Mouse (Mus musculus): ENCODE data around the gene Syt12. TPM values are rescaled to one million over a fixed set of nuclear protein-coding genes. Genes with fewer than 3 reads are reported as not detected.
A peak's percentile ranks its signal among the peaks of the same experiment; 100 is the strongest.

The Syt12 gene
- polyA plus RNA-seq, 1 experiment from 2014 or later: 2.7 TPM

GRCm38 (mm10) chr19:4439161-4439801 lies 38.0 kb downstream of the Syt12 start, which contains the start of gene Rhod:
TSS of gene Rhod (minus strand) at chr19:4439432.
- H3K27me3 ChIP-seq: peaks cover 32% of the 10 kb centered on the region
- H3K27ac ChIP-seq (replicated peaks): no peak within 1 kb of the TSS
- under 1% methylated on average over 50 of the region's 51 CpGs for WGBS
- H3K4me3 ChIP-seq: peak within 1 kb of the TSS; percentile 48
- ATAC-seq (ENCODE audit: low read depth): peak; percentile 38
- peaks cover 32% of the 10 kb centered on the region for H3K4me1 ChIP-seq (replicated peaks)
- peak within 1 kb of the TSS; percentile 78 for H3K4me2 ChIP-seq
- H3K36me3 ChIP-seq: no peaks in the 10 kb centered on the region
- H3K9me3 ChIP-seq: no peaks in the 10 kb centered on the region
- H3K9ac ChIP-seq: peak within 1 kb of the TSS; percentile 73

GRCm38 (mm10) chr19:4438791-4439160 lies 38.5 kb downstream of the Syt12 start:
- no peak for ATAC-seq (ENCODE audit: low read depth)
- Histone ChIP-seq H3K4me1 (replicated peaks) (peaks cover 32% of the 10 kb centered on the region), H3K4me2 (peak overlapping the region; percentile 78), H3K36me3 (no peaks in the 10 kb centered on the region), H3K4me3 (peak overlapping the region; percentile 48), H3K9ac (peak overlapping the region; percentile 73), H3K27ac (replicated peaks) (no peak overlapping the region), H3K27me3 (peaks cover 32% of the 10 kb centered on the region), H3K9me3 (no peaks in the 10 kb centered on the region)
- 8% methylated on average over 8 of the region's 8 CpGs for WGBS

GRCm38 (mm10) chr19:4437886-4438285 lies 39.4 kb downstream of the Syt12 start:
- H3K4me2 ChIP-seq: peak overlapping the region; percentile 78; the same call in 1 of the 2 replicates
- no peak overlapping the region for H3K27ac ChIP-seq (replicated peaks)
- H3K36me3 ChIP-seq: no peaks in the 10 kb centered on the region
- no peak overlapping the region for H3K4me3 ChIP-seq
- H3K4me1 ChIP-seq (replicated peaks): peaks cover 32% of the 10 kb centered on the region
- WGBS: 78% methylated on average over 6 of the region's 6 CpGs
- peaks cover 32% of the 10 kb centered on the region for H3K27me3 ChIP-seq
- ATAC-seq (ENCODE audit: low read depth): no peak
- H3K9ac ChIP-seq: no peak overlapping the region
- H3K9me3 ChIP-seq: no peaks in the 10 kb centered on the region

DNA sequence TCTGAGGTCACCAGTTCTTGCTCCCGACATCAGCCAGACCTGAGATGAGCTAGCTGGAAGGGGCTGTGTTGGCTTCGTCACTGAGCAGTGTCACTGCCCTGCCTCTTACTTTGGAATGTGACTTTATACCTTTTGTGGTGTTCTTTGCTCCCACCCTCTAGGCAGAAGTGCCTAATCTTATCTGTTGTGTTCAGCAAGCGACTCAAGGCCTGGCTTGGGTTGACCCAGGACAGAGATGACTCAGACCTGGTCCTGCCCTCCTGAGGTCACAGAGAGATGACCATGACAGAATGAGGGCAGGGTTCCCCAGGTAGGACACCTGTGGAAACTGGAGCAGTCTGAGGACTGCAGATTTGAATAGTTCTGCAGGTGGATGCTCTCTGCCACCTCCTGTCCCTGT lies 41.0 kb downstream of the Syt12 start:
- no peak overlapping the region for H3K4me3 ChIP-seq
- no peak overlapping the region for H3K9ac ChIP-seq
- H3K36me3 ChIP-seq: no peaks in the 10 kb centered on the region
- 93% methylated on average over 3 of the region's 3 CpGs for WGBS
- H3K27me3 ChIP-seq: peaks cover 31% of the 10 kb centered on the region
- H3K27ac ChIP-seq (replicated peaks): no peak overlapping the region
- no peak overlapping the region for H3K4me2 ChIP-seq
- H3K9me3 ChIP-seq: no peaks in the 10 kb centered on the region
- peaks cover 23% of the 10 kb centered on the region for H3K4me1 ChIP-seq (replicated peaks)
- no peak for ATAC-seq (ENCODE audit: low read depth)

GRCm38 (mm10) chr19:4434999-4435398 lies 42.2 kb downstream of the Syt12 start:
- H3K4me3 ChIP-seq: no peak overlapping the region
- H3K27ac ChIP-seq (replicated peaks): no peak overlapping the region
- H3K4me1 ChIP-seq (replicated peaks): peaks cover 13% of the 10 kb centered on the region
- WGBS: 94% methylated on average over 1 of the region's 1 CpGs
- H3K4me2 ChIP-seq: no peak overlapping the region
- H3K9me3 ChIP-seq: no peaks in the 10 kb centered on the region
- H3K27me3 ChIP-seq: peaks cover 19% of the 10 kb centered on the region
- no peak for ATAC-seq (ENCODE audit: low read depth)
- no peaks in the 10 kb centered on the region for H3K36me3 ChIP-seq
- no peak overlapping the region for H3K9ac ChIP-seq

DNA sequence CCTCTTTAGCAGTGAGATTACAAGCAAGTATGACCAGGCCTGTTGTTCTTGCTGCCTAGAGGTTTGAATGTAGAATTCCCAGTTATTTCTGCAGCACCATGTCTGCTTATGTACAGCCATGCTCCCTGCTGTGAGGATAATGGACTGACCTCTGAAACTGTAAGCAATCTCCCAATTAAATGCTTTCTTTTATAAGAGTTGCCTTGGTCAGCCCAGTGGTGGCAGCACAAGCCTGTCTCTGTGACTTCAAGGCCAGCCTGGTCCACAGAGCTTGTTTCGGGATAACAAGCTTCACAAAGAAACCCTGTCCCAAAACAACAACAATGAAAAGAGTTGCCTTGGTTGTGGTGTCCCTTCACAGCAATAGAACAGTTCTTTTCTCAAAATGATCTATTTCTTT lies 43.5 kb downstream of the Syt12 start:
- H3K4me2 ChIP-seq: no peak overlapping the region
- peaks cover 7% of the 10 kb centered on the region for H3K27me3 ChIP-seq
- no peak overlapping the region for H3K27ac ChIP-seq (replicated peaks)
- H3K9me3 ChIP-seq: no peaks in the 10 kb centered on the region
- WGBS: 75% methylated on average over 1 of the region's 1 CpGs
- no peaks in the 10 kb centered on the region for H3K36me3 ChIP-seq
- H3K9ac ChIP-seq: no peak overlapping the region
- peaks cover under 1% of the 10 kb centered on the region; the same call in 1 of the 2 replicates for H3K4me1 ChIP-seq (replicated peaks)
- H3K4me3 ChIP-seq: no peak overlapping the region
- ATAC-seq (ENCODE audit: low read depth): no peak

DNA sequence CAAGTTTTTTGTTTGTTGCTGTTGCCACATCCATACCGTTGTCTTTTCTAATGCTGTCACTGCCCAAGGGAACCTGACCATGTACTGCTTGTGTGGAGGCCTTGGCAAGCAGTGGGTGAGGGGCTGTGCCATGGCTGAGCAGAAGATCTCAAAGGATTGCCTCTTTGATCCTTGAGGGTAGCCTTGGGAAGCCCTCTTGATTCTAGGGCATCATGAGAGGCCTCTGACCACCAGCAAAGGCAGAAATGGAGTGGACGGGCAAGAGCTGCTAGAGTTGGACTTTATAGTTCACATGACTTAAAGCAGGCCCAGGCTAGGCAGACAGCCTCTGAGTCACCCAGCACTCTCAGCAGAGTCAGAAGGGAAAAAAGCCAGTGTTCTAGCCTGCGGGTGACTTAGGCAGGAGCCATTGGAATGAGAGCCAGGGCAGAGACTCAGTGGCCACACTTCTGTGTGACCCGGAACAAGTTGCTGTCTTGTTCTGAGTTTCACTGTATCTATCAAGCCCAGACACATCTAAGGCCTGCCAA lies 47.1 kb downstream of the Syt12 start:
- ATAC-seq (ENCODE audit: low read depth): no peak
- no peaks in the 10 kb centered on the region for H3K27me3 ChIP-seq
- H3K9me3 ChIP-seq: no peaks in the 10 kb centered on the region
- H3K4me2 ChIP-seq: no peak overlapping the region
- no peak overlapping the region for H3K9ac ChIP-seq
- H3K4me1 ChIP-seq (replicated peaks): no peaks in the 10 kb centered on the region
- no peaks in the 10 kb centered on the region for H3K36me3 ChIP-seq
- 86% methylated on average over 4 of the region's 4 CpGs for WGBS
- no peak overlapping the region for H3K27ac ChIP-seq (replicated peaks)
- no peak overlapping the region for H3K4me3 ChIP-seq

DNA sequence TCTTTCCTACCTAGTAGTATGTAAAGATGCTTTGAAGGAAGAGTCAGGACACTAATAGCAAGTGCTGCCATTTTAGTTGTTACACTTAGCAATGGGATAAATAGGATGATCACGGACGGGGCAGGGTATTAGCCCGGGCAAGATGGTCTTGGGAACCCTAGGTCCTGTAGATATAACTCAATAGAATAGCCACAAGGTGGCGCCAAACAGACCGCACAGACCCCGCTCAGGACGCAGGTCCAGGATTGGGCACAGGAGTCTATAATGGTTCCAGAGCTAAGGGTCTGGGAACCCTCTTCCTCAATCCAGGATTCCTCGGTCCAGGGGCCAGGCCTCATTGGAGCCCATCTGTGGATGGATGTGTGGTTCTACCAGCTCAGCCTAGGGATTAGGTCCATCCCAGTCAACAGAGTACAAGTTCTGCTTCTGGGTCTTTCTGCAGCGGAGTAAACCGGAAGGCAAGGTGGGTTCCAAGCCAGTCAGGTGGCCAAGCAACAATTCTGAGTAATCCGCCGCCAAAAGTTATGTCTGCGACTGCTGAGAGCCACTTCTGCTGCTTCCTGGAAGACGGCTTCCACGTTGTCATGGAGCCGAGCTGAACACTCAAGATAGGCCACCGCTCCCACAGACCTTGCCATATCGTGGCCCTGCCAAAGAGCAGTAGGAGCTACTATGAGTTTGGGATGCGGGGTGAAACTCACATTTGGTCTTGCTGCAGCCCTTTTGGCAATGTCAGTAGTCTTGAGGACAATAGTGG lies 51.5 kb downstream of the Syt12 start:
- H3K36me3 ChIP-seq: no peaks in the 10 kb centered on the region
- 77% methylated on average over 19 of the region's 19 CpGs for WGBS
- no peak overlapping the region for H3K4me3 ChIP-seq
- ATAC-seq (ENCODE audit: low read depth): no peak
- H3K4me2 ChIP-seq: no peak overlapping the region
- no peak overlapping the region for H3K9ac ChIP-seq
- no peaks in the 10 kb centered on the region for H3K27me3 ChIP-seq
- H3K4me1 ChIP-seq (replicated peaks): no peaks in the 10 kb centered on the region
- no peaks in the 10 kb centered on the region for H3K9me3 ChIP-seq
- H3K27ac ChIP-seq (replicated peaks): no peak overlapping the region

- H3K27ac ChIP-seq (replicated peaks): no peak overlapping the region
- no peak overlapping the region for H3K4me3 ChIP-seq
- no peak overlapping the region for H3K4me2 ChIP-seq
- H3K9ac ChIP-seq: no peak overlapping the region
- no peaks in the 10 kb centered on the region for H3K9me3 ChIP-seq
- no peaks in the 10 kb centered on the region for H3K4me1 ChIP-seq (replicated peaks)
- no peak for ATAC-seq (ENCODE audit: low read depth)
- no peaks in the 10 kb centered on the region for H3K27me3 ChIP-seq
- WGBS: 76% methylated on average over 3 of the region's 3 CpGs
- H3K36me3 ChIP-seq: no peaks in the 10 kb centered on the region
Measured at GRCm38 (mm10) chr19:4423021-4423420, 54.2 kb downstream of the Syt12 start.

DNA sequence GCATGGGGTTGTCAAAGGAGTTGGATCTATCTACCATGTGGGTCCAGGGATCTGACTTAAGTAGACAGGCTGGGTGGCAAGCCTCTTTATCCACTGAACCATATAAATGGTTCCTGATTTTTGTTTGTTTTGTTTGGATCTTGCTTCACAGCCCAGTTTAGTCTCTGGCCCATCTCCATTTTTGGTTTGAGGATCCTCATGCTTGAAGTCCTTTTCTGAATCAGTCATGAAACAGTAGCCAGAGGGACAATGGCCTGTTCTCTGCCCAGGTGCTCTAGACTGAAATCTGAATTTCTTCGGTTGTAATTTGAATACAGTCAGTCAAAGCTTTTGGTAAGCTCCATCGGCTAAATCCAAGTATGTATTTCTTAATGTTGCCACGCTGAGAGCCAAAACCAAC lies 54.7 kb downstream of the Syt12 start:
- Histone ChIP-seq H3K27me3 (no peaks in the 10 kb centered on the region), H3K36me3 (no peaks in the 10 kb centered on the region), H3K4me3 (no peak overlapping the region), H3K9me3 (no peaks in the 10 kb centered on the region), H3K4me1 (replicated peaks) (no peaks in the 10 kb centered on the region), H3K27ac (replicated peaks) (no peak overlapping the region), H3K9ac (no peak overlapping the region), H3K4me2 (no peak overlapping the region)
- ATAC-seq (ENCODE audit: low read depth): no peak
- 96% methylated on average over 3 of the region's 3 CpGs for WGBS

- Histone ChIP-seq H3K27me3 (no peaks in the 10 kb centered on the region), H3K4me2 (no peak overlapping the region), H3K27ac (replicated peaks) (no peak overlapping the region), H3K4me1 (replicated peaks) (no peaks in the 10 kb centered on the region), H3K36me3 (no peaks in the 10 kb centered on the region), H3K4me3 (no peak overlapping the region), H3K9me3 (no peaks in the 10 kb centered on the region), H3K9ac (no peak overlapping the region)
- WGBS: 88% methylated on average over 8 of the region's 8 CpGs
- ATAC-seq (ENCODE audit: low read depth): no peak
Measured at GRCm38 (mm10) chr19:4420153-4420910, 56.9 kb downstream of the Syt12 start.

- no peak overlapping the region for H3K27ac ChIP-seq (replicated peaks)
- H3K9ac ChIP-seq: no peak overlapping the region
- no peaks in the 10 kb centered on the region for H3K9me3 ChIP-seq
- H3K4me1 ChIP-seq (replicated peaks): no peaks in the 10 kb centered on the region
- H3K27me3 ChIP-seq: no peaks in the 10 kb centered on the region
- no peak overlapping the region for H3K4me2 ChIP-seq
- WGBS: 94% methylated on average over 5 of the region's 5 CpGs
- no peak overlapping the region for H3K4me3 ChIP-seq
- no peak for ATAC-seq (ENCODE audit: low read depth)
- no peaks in the 10 kb centered on the region for H3K36me3 ChIP-seq
Measured at GRCm38 (mm10) chr19:4419711-4420110, 57.5 kb downstream of the Syt12 start.
